ENCODE assay signal across 8 mouse cellular contexts in genomic region chr5:115491771-115492322, GRCm38 (mm10). TPM values are rescaled to one million over a fixed set of nuclear protein-coding genes. Genes with fewer than 3 reads are reported as not detected.
A peak's percentile ranks its signal among the peaks of the same experiment; 100 is the strongest.
DNase-seq lines count a peak whose midpoint lies in the region; ATAC-seq and TF ChIP-seq lines count a peak whose summit lies in the region.

No protein-coding gene starts in this region.

- no peak overlapping the region for H3K27ac ChIP-seq in hindbrain, postnatal 0 days
- H3K27ac ChIP-seq in liver, embryonic 15.5 days (replicated peaks) = peak overlapping the region; percentile 62
- H3K27ac ChIP-seq in neural tube, embryonic 11.5 days (ENCODE audit: low read depth, low read length) = no peak overlapping the region

- 3% methylated on average over 28 of the region's 28 CpGs for WGBS in hindbrain, postnatal 0 days
- WGBS in liver, embryonic 15.5 days (ENCODE audit: insufficient replicate concordance) = 4% methylated on average over 28 of the region's 28 CpGs
- WGBS in neural tube, embryonic 11.5 days = 5% methylated on average over 28 of the region's 28 CpGs

- DNase-seq in cerebellum, adult 18-20 months = peak; percentile 64 to 70
- DNase-seq in cerebellum, adult 8-10 months = peak; percentile 63
- peak; percentile 54 for DNase-seq in gastrocnemius, postnatal 10 days
- DNase-seq in hindbrain, postnatal 0 days (ENCODE audit: low spot score) = peak; percentile 19
- DNase-seq in neural tube, embryonic 11.5 days (ENCODE audit: low spot score) = peak; percentile 52
- DNase-seq in urinary bladder, postnatal 36 days (ENCODE audit: low spot score in 2 of 2) = peak; percentile 62 to 73

- peak overlapping the region; percentile 60 for H3K4me2 ChIP-seq in hindbrain, postnatal 0 days (ENCODE audit: low read depth, low read length)
- peak overlapping the region; percentile 70 for H3K4me2 ChIP-seq in liver, embryonic 15.5 days
- peak overlapping the region; percentile 36 for H3K4me2 ChIP-seq in neural tube, embryonic 11.5 days (ENCODE audit: low read depth)

- peaks cover 7% of the 10 kb centered on the region; the same call in 1 of the 2 replicates for H3K4me1 ChIP-seq in hindbrain, postnatal 0 days (ENCODE audit: insufficient read depth, low read length)
- H3K4me1 ChIP-seq in liver, embryonic 15.5 days (replicated peaks) = peaks cover 42% of the 10 kb centered on the region
- H3K4me1 ChIP-seq in neural tube, embryonic 11.5 days (ENCODE audit: control insufficient read depth, insufficient read depth, low read length) = peaks cover 8% of the 10 kb centered on the region

- ATAC-seq in cerebellum, adult (ENCODE audit: insufficient number of reproducible peaks, low FRiP score, low TSS enrichment) = no peak
- no peak for ATAC-seq in hindbrain, postnatal 0 days
- ATAC-seq in liver, embryonic 15.5 days (ENCODE audit: insufficient read depth) = no peak
- ATAC-seq in neural tube, embryonic 11.5 days (ENCODE audit: insufficient read depth, low FRiP score, low TSS enrichment) = no peak

- H3K4me3 ChIP-seq in hindbrain, postnatal 0 days (ENCODE audit: low read length) = peak overlapping the region; percentile 27
- peak overlapping the region; percentile 37 for H3K4me3 ChIP-seq in liver, embryonic 15.5 days (replicated peaks)
- no peak overlapping the region for H3K4me3 ChIP-seq in neural tube, embryonic 11.5 days (ENCODE audit: low read depth, low read length)

- no peaks in the 10 kb centered on the region for H3K36me3 ChIP-seq in hindbrain, postnatal 0 days (ENCODE audit: insufficient read depth, low read length)
- H3K36me3 ChIP-seq in liver, embryonic 15.5 days (replicated peaks) = no peaks in the 10 kb centered on the region
- H3K36me3 ChIP-seq in neural tube, embryonic 11.5 days (ENCODE audit: control insufficient read depth, insufficient read depth, low read length) = no peaks in the 10 kb centered on the region

- H3K9me3 ChIP-seq in hindbrain, postnatal 0 days (ENCODE audit: low read length) = no peaks in the 10 kb centered on the region
- H3K9me3 ChIP-seq in liver, embryonic 15.5 days (replicated peaks) = no peaks in the 10 kb centered on the region
- H3K9me3 ChIP-seq in neural tube, embryonic 11.5 days (ENCODE audit: control insufficient read depth, low read length) = no peaks in the 10 kb centered on the region

- TF ChIP-seq CTCF in hindbrain, postnatal 0 days (IDR thresholded peaks at IDR 0.05; ENCODE audit: low read depth) = no peak

- no peak overlapping the region; the same call in 1 of the 2 replicates for H3K9ac ChIP-seq in hindbrain, postnatal 0 days (replicated peaks; ENCODE audit: low read length)
- H3K9ac ChIP-seq in liver, embryonic 15.5 days = peak overlapping the region; percentile 49
- H3K9ac ChIP-seq in neural tube, embryonic 11.5 days (ENCODE audit: low read length) = peak overlapping the region; percentile 22; the same call in 1 of the 2 replicates

- no peaks in the 10 kb centered on the region for H3K27me3 ChIP-seq in hindbrain, postnatal 0 days (ENCODE audit: insufficient read depth, low read length)
- H3K27me3 ChIP-seq in liver, embryonic 15.5 days = peaks cover 3% of the 10 kb centered on the region; the same call in 1 of the 2 replicates
- H3K27me3 ChIP-seq in neural tube, embryonic 11.5 days (ENCODE audit: control insufficient read depth, insufficient read depth, low read length) = no peaks in the 10 kb centered on the region

RNA-seq across cellular contexts. Expression of gene Sirt4, which starts 7.3 kb away (rescaled TPM):
- total RNA-seq in gastrocnemius, postnatal 10 days (2021) = 10 to 100 TPM; 12.7 to 16.6 TPM
- 25.8 and 33.7 TPM in 2 replicates for total RNA-seq in hindbrain, postnatal 0 days (2014; rRNA removed)
- 20.2 and 21.8 TPM in 2 replicates for polyA plus RNA-seq in hindbrain, postnatal 0 days (2015; fragmentation: Nextera tagmentation; extraction: Ambion mirVana)
- 6.0 and 6.1 TPM in 2 replicates for polyA plus RNA-seq in liver, embryonic 15.5 days (2015; fragmentation: Nextera tagmentation; extraction: Ambion mirVana)
- polyA plus RNA-seq in neural tube, embryonic 11.5 days (2014; fragmentation: Nextera tagmentation; extraction: Ambion mirVana) = 15.5 and 23.5 TPM in 2 replicates

RNA-seq across cellular contexts. Expression of gene Pxn, which starts 14.6 kb away (rescaled TPM):
- total RNA-seq in gastrocnemius, postnatal 10 days (2021) = 100 to 1,000 TPM; 107 to 130 TPM
- 40.6 and 41.0 TPM in 2 replicates for total RNA-seq in hindbrain, postnatal 0 days (2014; rRNA removed)
- 16.8 and 18.0 TPM in 2 replicates for polyA plus RNA-seq in hindbrain, postnatal 0 days (2015; fragmentation: Nextera tagmentation; extraction: Ambion mirVana)
- 15.2 and 16.8 TPM in 2 replicates for polyA plus RNA-seq in liver, embryonic 15.5 days (2015; fragmentation: Nextera tagmentation; extraction: Ambion mirVana)
- 13.3 and 13.7 TPM in 2 replicates for polyA plus RNA-seq in neural tube, embryonic 11.5 days (2014; fragmentation: Nextera tagmentation; extraction: Ambion mirVana)

RNA-seq across cellular contexts. Expression of gene Pla2g1b, which starts 25.8 kb away (rescaled TPM):
- not detected for total RNA-seq in gastrocnemius, postnatal 10 days (2021)
- total RNA-seq in hindbrain, postnatal 0 days (2014; rRNA removed) = not detected in 2 replicates
- polyA plus RNA-seq in hindbrain, postnatal 0 days (2015; fragmentation: Nextera tagmentation; extraction: Ambion mirVana) = not detected in 2 replicates
- not detected in 2 replicates for polyA plus RNA-seq in liver, embryonic 15.5 days (2015; fragmentation: Nextera tagmentation; extraction: Ambion mirVana)
- polyA plus RNA-seq in neural tube, embryonic 11.5 days (2014; fragmentation: Nextera tagmentation; extraction: Ambion mirVana) = not detected in 2 replicates
